Mouse (Mus musculus) embryonic facial prominence, embryonic 13.5 days (tissue): ENCODE results near the gene Tmem168. TPM values are rescaled to one million over a fixed set of nuclear protein-coding genes. Genes with fewer than 3 reads are reported as not detected.

Source experiments
- ATAC-seq: fragments of 200-750 bp; cut with Nextera tagmentation; 2 replicates; pipeline ENCODE4 v1.8.0; 2017; ENCODE audit warnings: low read depth; ENCODE audit not compliant: insufficient number of reproducible peaks, insufficient read depth, low FRiP score, low TSS enrichment
- H3K27ac ChIP-seq: fragments of 300-500 bp; sonication (generic); 2 replicates; pipeline ENCODE4 v1.5.1; 2015; ENCODE audit warnings: moderate library complexity, mild to moderate bottlenecking, inconsistent platforms
- H3K27me3 ChIP-seq: fragments of 300-500 bp; sonication (generic); 2 replicates; pipeline ENCODE4 v1.6.1; 2015; ENCODE audit warnings: mild to moderate bottlenecking, inconsistent platforms
- H3K36me3 ChIP-seq: fragments of 300-500 bp; sonication (generic); 2 replicates; pipeline ENCODE4 v1.6.1; 2015; ENCODE audit warnings: mild to moderate bottlenecking, inconsistent platforms
- H3K4me1 ChIP-seq: fragments of 300-500 bp; sonication (generic); 2 replicates; pipeline ENCODE4 v1.6.1; 2015; ENCODE audit warnings: inconsistent platforms
- H3K4me2 ChIP-seq: fragments of 300-500 bp; sonication (generic); 2 replicates; pipeline ENCODE4 v1.6.1; 2015; ENCODE audit warnings: moderate library complexity, mild to moderate bottlenecking, inconsistent platforms
- H3K4me3 ChIP-seq: fragments of 300-500 bp; sonication (generic); 2 replicates; pipeline ENCODE4 v1.5.1; 2015; ENCODE audit warnings: mild to moderate bottlenecking, inconsistent platforms
- H3K9ac ChIP-seq: fragments of 300-500 bp; sonication (generic); 2 replicates; pipeline ENCODE4 v1.6.1; 2015; ENCODE audit warnings: mild to moderate bottlenecking, inconsistent platforms
- H3K9me3 ChIP-seq: fragments of 300-500 bp; sonication (generic); 2 replicates; pipeline ENCODE4 v1.6.1; 2016; ENCODE audit warnings: inconsistent platforms
- WGBS: fragments of 180-500 bp; shearing (Covaris S2); methylation state at CpG from one replicate; pipeline ENCODE4 v1.1.7; 2015; ENCODE audit warnings: mixed read lengths; 5-methylcytosine and 5-hydroxymethylcytosine counted together
- polyA plus RNA-seq: library from polyadenylated mRNA; unstranded; fragments of >200 nt; fragmentation: Nextera tagmentation; extraction: Ambion mirVana; gene quantifications from 2 replicates; pipeline ENCODE4 v1.2.1, GENCODE M21; 2015

Tmem168 gene
- 37.9 and 39.8 TPM in 2 replicates for polyA plus RNA-seq

DNA sequence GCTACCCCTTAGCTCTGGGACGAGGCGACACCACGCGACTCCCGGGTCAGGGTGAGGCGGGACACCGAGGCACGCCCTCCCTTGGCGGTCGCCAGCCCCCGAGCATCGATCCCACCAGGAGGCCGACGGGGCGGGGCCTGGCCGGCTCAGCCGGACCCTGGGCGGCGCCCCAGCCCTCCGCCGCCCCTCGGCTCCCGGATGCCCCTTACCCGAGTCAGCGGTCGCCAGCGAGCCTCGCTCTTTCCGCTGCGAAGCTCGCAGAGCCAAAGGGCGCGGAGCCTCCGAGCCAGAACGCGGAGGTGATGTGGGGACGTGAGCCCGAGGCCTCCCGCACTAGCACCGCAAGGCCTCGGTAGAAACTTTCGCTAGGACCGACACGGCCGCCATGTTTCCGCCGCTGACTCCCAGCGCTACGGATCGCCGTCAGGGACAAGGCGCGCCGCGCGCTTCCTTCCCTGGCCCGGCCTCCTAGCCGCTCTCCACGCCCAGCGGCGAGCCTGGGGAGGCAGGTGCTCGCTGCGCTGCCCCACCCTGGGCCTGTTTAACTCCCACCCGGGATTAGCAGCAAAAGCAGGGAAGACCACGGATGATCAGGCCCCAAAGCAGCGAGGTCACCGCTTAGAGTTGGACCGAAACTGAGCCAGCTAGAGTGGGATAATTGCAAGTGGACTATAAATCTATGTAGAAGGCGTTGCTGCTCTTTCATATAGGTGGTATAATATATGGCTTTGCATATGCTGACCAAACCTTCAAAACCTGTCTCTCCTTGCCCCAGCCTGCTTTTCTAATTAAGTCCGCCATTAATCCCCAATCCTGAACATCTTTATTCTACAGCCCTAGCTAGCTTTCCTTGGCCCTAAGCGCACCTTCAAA, at the start of gene Tmem168:
Gene Tmem168, minus strand, starts transcription at position 480 of the 873 bp plus-strand sequence.
- H3K27me3 ChIP-seq = no peaks in the 10 kb centered on the region
- ATAC-seq = peak; percentile 94
- peak within 1 kb of the TSS; percentile 96 for H3K9ac ChIP-seq
- H3K9me3 ChIP-seq = no peaks in the 10 kb centered on the region
- peaks cover 15% of the 10 kb centered on the region for H3K4me1 ChIP-seq
- peak within 1 kb of the TSS; percentile 97 for H3K27ac ChIP-seq
- H3K4me3 ChIP-seq = peak within 1 kb of the TSS; percentile 79
- WGBS = 2% methylated on average over 70 of the region's 71 CpGs
- H3K36me3 ChIP-seq = peaks cover 3% of the 10 kb centered on the region; the same call in 1 of the 2 replicates
- H3K4me2 ChIP-seq = peak within 1 kb of the TSS; percentile 68

GRCm38 (mm10) chr6:13654081-13654480, 46.2 kb upstream of the Tmem168 start:
- no peaks in the 10 kb centered on the region for H3K9me3 ChIP-seq
- no peaks in the 10 kb centered on the region for H3K27me3 ChIP-seq
- H3K4me3 ChIP-seq = no peak overlapping the region
- H3K4me1 ChIP-seq = no peaks in the 10 kb centered on the region
- H3K4me2 ChIP-seq = no peak overlapping the region
- no peak for ATAC-seq
- no peak overlapping the region for H3K27ac ChIP-seq
- no peak overlapping the region for H3K9ac ChIP-seq
- H3K36me3 ChIP-seq = peaks cover 22% of the 10 kb centered on the region

GRCm38 (mm10) chr6:13652284-13652683, 44.4 kb upstream of the Tmem168 start:
- no peak overlapping the region for H3K9ac ChIP-seq
- H3K4me3 ChIP-seq = no peak overlapping the region
- no peak for ATAC-seq
- H3K4me2 ChIP-seq = no peak overlapping the region
- no peak overlapping the region for H3K27ac ChIP-seq
- peaks cover 32% of the 10 kb centered on the region for H3K36me3 ChIP-seq
- H3K4me1 ChIP-seq = no peaks in the 10 kb centered on the region
- peaks cover 4% of the 10 kb centered on the region; the same call in 1 of the 2 replicates for H3K9me3 ChIP-seq
- no peaks in the 10 kb centered on the region for H3K27me3 ChIP-seq
- 92% methylated on average over 3 of the region's 3 CpGs for WGBS

- Histone ChIP-seq H3K27ac (no peak overlapping the region), H3K27me3 (no peaks in the 10 kb centered on the region), H3K4me1 (no peaks in the 10 kb centered on the region), H3K9ac (no peak overlapping the region), H3K9me3 (peaks cover 7% of the 10 kb centered on the region; the same call in 1 of the 2 replicates), H3K4me2 (no peak overlapping the region), H3K4me3 (no peak overlapping the region), H3K36me3 (peaks cover 32% of the 10 kb centered on the region)
- 95% methylated on average over 3 of the region's 3 CpGs for WGBS
- no peak for ATAC-seq
Measured at GRCm38 (mm10) chr6:13650854-13651253, 43.0 kb upstream of the Tmem168 start.

GRCm38 (mm10) chr6:13648305-13648704, 40.4 kb upstream of the Tmem168 start:
- H3K27me3 ChIP-seq = no peaks in the 10 kb centered on the region
- H3K4me2 ChIP-seq = no peak overlapping the region
- no peak overlapping the region for H3K9ac ChIP-seq
- no peaks in the 10 kb centered on the region for H3K4me1 ChIP-seq
- H3K27ac ChIP-seq = no peak overlapping the region
- ATAC-seq = no peak
- peaks cover 7% of the 10 kb centered on the region; the same call in 1 of the 2 replicates for H3K9me3 ChIP-seq
- peaks cover 35% of the 10 kb centered on the region for H3K36me3 ChIP-seq
- no peak overlapping the region for H3K4me3 ChIP-seq

- Histone ChIP-seq H3K4me1 (no peaks in the 10 kb centered on the region), H3K27ac (no peak overlapping the region), H3K9ac (no peak overlapping the region), H3K27me3 (no peaks in the 10 kb centered on the region), H3K36me3 (peaks cover 25% of the 10 kb centered on the region), H3K4me2 (no peak overlapping the region), H3K9me3 (no peaks in the 10 kb centered on the region), H3K4me3 (no peak overlapping the region)
- WGBS = 63% methylated on average over 3 of the region's 3 CpGs
- ATAC-seq = no peak
Measured at GRCm38 (mm10) chr6:13636582-13636989, 28.7 kb upstream of the Tmem168 start.

DNA sequence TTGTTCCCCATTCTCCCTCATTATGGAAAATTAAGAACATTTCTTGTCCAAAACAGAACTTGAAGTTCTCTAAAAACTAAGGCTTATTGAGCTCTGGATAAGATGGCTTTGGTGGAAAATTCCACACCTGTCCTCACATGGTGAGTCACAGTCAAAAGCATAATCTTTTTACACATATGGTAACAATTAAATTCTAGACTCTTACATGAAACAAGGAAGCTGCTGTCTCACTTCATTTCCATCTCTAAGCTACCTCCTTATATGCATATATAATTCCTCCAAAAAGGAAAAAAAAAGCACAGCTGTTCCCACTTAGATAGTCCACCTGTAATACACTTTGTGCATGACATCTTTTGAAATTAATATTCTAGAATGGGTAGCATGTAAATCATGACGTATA, 24.7 kb upstream of the Tmem168 start:
- 37% methylated on average over 1 of the region's 1 CpGs for WGBS

DNA sequence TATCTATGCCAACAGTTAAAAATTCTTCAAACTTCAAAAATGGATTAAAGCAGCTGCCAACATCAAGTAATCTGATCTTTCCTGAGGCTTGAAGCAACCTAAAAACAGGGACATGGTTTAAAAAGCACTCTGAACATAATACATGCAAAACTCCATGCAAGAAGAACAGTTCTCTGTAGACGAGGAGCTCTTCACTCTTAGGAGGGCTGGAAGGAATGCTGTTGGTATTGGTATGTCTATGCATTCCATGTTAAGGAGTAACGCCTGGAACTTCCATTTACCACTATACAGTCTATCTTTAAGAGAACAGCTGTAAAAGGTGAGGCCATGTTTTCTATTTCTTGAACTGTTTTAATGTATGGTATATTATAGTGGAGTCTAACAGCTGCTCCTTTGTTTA, 22.7 kb upstream of the Tmem168 start:
- 55% methylated on average over 2 of the region's 2 CpGs for WGBS

More for the DNA sequence above, 24.7 kb upstream of the Tmem168 start:
- Histone ChIP-seq H3K27ac (no peak overlapping the region), H3K9me3 (no peaks in the 10 kb centered on the region), H3K4me1 (no peaks in the 10 kb centered on the region), H3K9ac (no peak overlapping the region), H3K4me3 (no peak overlapping the region), H3K36me3 (peaks cover 11% of the 10 kb centered on the region), H3K27me3 (no peaks in the 10 kb centered on the region), H3K4me2 (no peak overlapping the region)
- ATAC-seq = no peak

GRCm38 (mm10) chr6:13619618-13620017, 11.7 kb upstream of the Tmem168 start:
- Histone ChIP-seq H3K36me3 (peaks cover 7% of the 10 kb centered on the region; the same call in 1 of the 2 replicates), H3K27ac (no peak overlapping the region), H3K4me1 (no peaks in the 10 kb centered on the region), H3K9ac (no peak overlapping the region), H3K9me3 (no peaks in the 10 kb centered on the region), H3K4me3 (no peak overlapping the region), H3K4me2 (no peak overlapping the region), H3K27me3 (no peaks in the 10 kb centered on the region)
- 83% methylated on average over 2 of the region's 2 CpGs for WGBS
- ATAC-seq = no peak

More for the DNA sequence above, 22.7 kb upstream of the Tmem168 start:
- Histone ChIP-seq H3K27ac (no peak overlapping the region), H3K4me3 (no peak overlapping the region), H3K36me3 (peaks cover 11% of the 10 kb centered on the region), H3K9me3 (no peaks in the 10 kb centered on the region), H3K4me1 (no peaks in the 10 kb centered on the region), H3K27me3 (no peaks in the 10 kb centered on the region), H3K9ac (no peak overlapping the region), H3K4me2 (no peak overlapping the region)
- no peak for ATAC-seq

DNA sequence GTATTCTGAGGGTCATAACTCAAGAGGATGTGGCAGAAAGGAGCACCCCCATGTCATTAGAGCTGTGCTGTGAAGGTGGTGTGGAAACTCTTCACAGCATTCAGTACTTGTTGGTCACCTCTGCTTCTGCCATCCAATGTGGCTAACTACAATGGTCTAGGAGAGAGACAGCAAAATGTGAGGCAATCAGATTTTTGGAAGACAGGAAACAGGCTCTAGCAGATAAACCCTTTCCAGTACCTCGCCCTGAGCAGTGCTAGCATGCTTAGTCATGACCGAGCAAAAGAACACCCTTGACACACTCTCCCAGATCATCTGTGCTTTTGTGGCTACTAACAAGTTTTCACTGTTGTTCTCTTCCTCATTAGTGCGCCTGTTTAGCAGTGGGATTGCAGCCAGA, 9.2 kb upstream of the Tmem168 start:
- WGBS = 82% methylated on average over 3 of the region's 3 CpGs
- Histone ChIP-seq H3K9ac (no peak overlapping the region), H3K9me3 (no peaks in the 10 kb centered on the region), H3K4me1 (no peaks in the 10 kb centered on the region), H3K4me3 (no peak overlapping the region), H3K27ac (no peak overlapping the region), H3K36me3 (peaks cover 5% of the 10 kb centered on the region; the same call in 1 of the 2 replicates), H3K27me3 (no peaks in the 10 kb centered on the region), H3K4me2 (no peak overlapping the region)
- ATAC-seq = no peak

DNA sequence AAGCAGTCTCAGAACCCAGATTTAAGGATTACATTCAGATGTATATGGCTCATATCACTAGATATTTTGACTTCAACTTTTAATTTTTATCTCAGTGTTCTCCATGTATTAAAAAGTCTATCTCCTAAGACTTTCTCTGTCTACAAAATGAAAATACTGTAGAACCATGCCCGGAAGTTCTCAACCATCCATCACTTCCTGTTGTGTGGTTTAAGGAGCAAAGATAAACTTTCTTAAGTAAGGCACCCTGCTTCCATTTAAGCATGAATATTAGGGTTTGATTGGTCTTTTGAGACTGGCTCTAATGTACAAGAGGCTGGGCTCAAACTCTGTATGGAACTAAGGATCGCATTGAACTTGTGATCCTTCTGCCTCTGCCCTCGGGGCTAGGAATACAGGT, 6.7 kb upstream of the Tmem168 start:
- Histone ChIP-seq H3K4me2 (no peak overlapping the region), H3K36me3 (no peaks in the 10 kb centered on the region), H3K9me3 (no peaks in the 10 kb centered on the region), H3K4me1 (no peaks in the 10 kb centered on the region), H3K27me3 (no peaks in the 10 kb centered on the region), H3K27ac (no peak overlapping the region), H3K4me3 (no peak overlapping the region), H3K9ac (no peak overlapping the region)
- 88% methylated on average over 3 of the region's 3 CpGs for WGBS
- ATAC-seq = no peak

- no peaks in the 10 kb centered on the region for H3K9me3 ChIP-seq
- no peak overlapping the region for H3K4me3 ChIP-seq
- H3K9ac ChIP-seq = no peak overlapping the region
- no peaks in the 10 kb centered on the region for H3K36me3 ChIP-seq
- ATAC-seq = no peak
- no peaks in the 10 kb centered on the region for H3K27me3 ChIP-seq
- no peak overlapping the region for H3K4me2 ChIP-seq
- WGBS = 77% methylated on average over 3 of the region's 3 CpGs
- H3K27ac ChIP-seq = no peak overlapping the region
- H3K4me1 ChIP-seq = no peaks in the 10 kb centered on the region
Measured at GRCm38 (mm10) chr6:13613671-13614070, 5.8 kb upstream of the Tmem168 start.
